8 mouse cellular contexts compared by ENCODE assay signal in genomic region chr4:132922061-132922530, GRCm38 (mm10). TPM values are rescaled to one million over a fixed set of nuclear protein-coding genes. Genes with fewer than 3 reads are reported as not detected.
A peak's percentile ranks its signal among the peaks of the same experiment; 100 is the strongest.
DNase-seq lines count a peak whose midpoint lies in the region; ATAC-seq and TF ChIP-seq lines count a peak whose summit lies in the region.

No protein-coding gene starts in this region.

- peaks cover 67% of the 10 kb centered on the region for H3K4me1 ChIP-seq in E14TG2a.4 (replicated peaks; ENCODE audit: low read depth, low read length)
- no peaks in the 10 kb centered on the region for H3K4me1 ChIP-seq in embryonic facial prominence, embryonic 11.5 days (ENCODE audit: control insufficient read depth, insufficient read depth, low read length)
- H3K4me1 ChIP-seq in hindbrain, embryonic 10.5 days (replicated peaks): peaks cover 28% of the 10 kb centered on the region
- peaks cover 4% of the 10 kb centered on the region; the same call in 1 of the 2 replicates for H3K4me1 ChIP-seq in lung, adult 2 months (ENCODE audit: control insufficient read depth, insufficient read depth, low read length)
- peaks cover 2% of the 10 kb centered on the region; the same call in 1 of the 2 replicates for H3K4me1 ChIP-seq in olfactory bulb, adult 2 months (ENCODE audit: control insufficient read depth, insufficient read depth, low read length)

- 0% methylated on average over 48 of the region's 50 CpGs for WGBS in embryonic facial prominence, embryonic 11.5 days
- under 1% methylated on average over 50 of the region's 50 CpGs for WGBS in hindbrain, embryonic 10.5 days
- under 1% methylated on average over 50 of the region's 50 CpGs for WGBS in lung, adult 2 months
- under 1% methylated on average over 50 of the region's 50 CpGs for WGBS in olfactory bulb, adult 2 months

- peak; percentile 34 for DNase-seq in heart, adult 8-10 months (ENCODE audit: low spot score)
- DNase-seq in heart, adult 11 months: no peak
- peak; percentile 50 for DNase-seq in embryonic facial prominence, embryonic 11.5 days (ENCODE audit: low spot score)
- no peak for DNase-seq in hindbrain, embryonic 10.5 days (ENCODE audit: low spot score)
- no peak for DNase-seq in lung, adult 2 months
- no peak for DNase-seq in cerebellum, adult 8-10 months

- H3K9ac ChIP-seq in embryonic facial prominence, embryonic 11.5 days (replicated peaks; ENCODE audit: low read length): peak overlapping the region; percentile 72

- peaks cover 22% of the 10 kb centered on the region for H3K36me3 ChIP-seq in E14TG2a.4 (ENCODE audit: insufficient read depth, low read length)
- H3K36me3 ChIP-seq in embryonic facial prominence, embryonic 11.5 days (replicated peaks; ENCODE audit: control insufficient read depth, insufficient read depth, low read depth, low read length): no peaks in the 10 kb centered on the region; the same call in 1 of the 2 replicates
- peaks cover 31% of the 10 kb centered on the region for H3K36me3 ChIP-seq in hindbrain, embryonic 10.5 days

- H3K9me3 ChIP-seq in E14TG2a.4 (ENCODE audit: low read length): no peaks in the 10 kb centered on the region
- no peaks in the 10 kb centered on the region for H3K9me3 ChIP-seq in embryonic facial prominence, embryonic 11.5 days (replicated peaks; ENCODE audit: control insufficient read depth, low read length)
- no peaks in the 10 kb centered on the region for H3K9me3 ChIP-seq in hindbrain, embryonic 10.5 days

- H3K27ac ChIP-seq in embryonic facial prominence, embryonic 11.5 days (replicated peaks; ENCODE audit: low read depth, low read length): 0 out of 2 replicates have a peak overlapping the region, but pooled peaks have one; percentile 29
- H3K27ac ChIP-seq in hindbrain, embryonic 10.5 days: peak overlapping the region; percentile 93
- H3K27ac ChIP-seq in olfactory bulb, adult 2 months (ENCODE audit: insufficient read depth, low read depth, low read length): peak overlapping the region; percentile 91

- H3K27me3 ChIP-seq in E14TG2a.4 (ENCODE audit: insufficient read depth, low read length): no peaks in the 10 kb centered on the region
- H3K27me3 ChIP-seq in embryonic facial prominence, embryonic 11.5 days (ENCODE audit: control insufficient read depth, insufficient read depth, low read length): no peaks in the 10 kb centered on the region
- H3K27me3 ChIP-seq in hindbrain, embryonic 10.5 days (ENCODE audit: insufficient read depth, poor library complexity, severe bottlenecking): no peaks in the 10 kb centered on the region

- peak overlapping the region; percentile 69 for H3K4me2 ChIP-seq in embryonic facial prominence, embryonic 11.5 days (ENCODE audit: low read depth, low read length)

- TF ChIP-seq CTCF in E14TG2a.4 (conservative IDR thresholded peaks at IDR 0.05; ENCODE audit: low read length): no peak
- no peak for TF ChIP-seq CTCF in lung, adult 2 months (IDR thresholded peaks at IDR 0.05; ENCODE audit: insufficient read depth, low read length)
- TF ChIP-seq CTCF in olfactory bulb, adult 2 months (IDR thresholded peaks at IDR 0.05; ENCODE audit: insufficient read depth, low read depth, low read length): no peak; the same call in 1 of the 2 replicates

- TF ChIP-seq POLR2A in lung, adult 2 months (IDR thresholded peaks at IDR 0.05; ENCODE audit: borderline replicate concordance, extremely low read depth, low read depth, low read length): peak; percentile 57
- TF ChIP-seq POLR2A in olfactory bulb, adult 2 months (IDR thresholded peaks at IDR 0.05; ENCODE audit: insufficient read depth, low read depth, low read length): peak; percentile 71

- H3K4me3 ChIP-seq in E14TG2a.4 (replicated peaks; ENCODE audit: low read length): peak overlapping the region; percentile 99
- peak overlapping the region; percentile 85 for H3K4me3 ChIP-seq in embryonic facial prominence, embryonic 11.5 days (ENCODE audit: low read depth, low read length)
- H3K4me3 ChIP-seq in hindbrain, embryonic 10.5 days: peak overlapping the region; percentile 94
- peak overlapping the region; percentile 78 for H3K4me3 ChIP-seq in lung, adult 2 months (replicated peaks; ENCODE audit: extremely low read depth, low read depth, low read length)
- peak overlapping the region; percentile 89 for H3K4me3 ChIP-seq in olfactory bulb, adult 2 months (ENCODE audit: insufficient read depth, low read depth, low read length)

- ATAC-seq in embryonic facial prominence, embryonic 11.5 days (replicated peaks; ENCODE audit: insufficient number of reproducible peaks, low FRiP score, low TSS enrichment, low read depth): peak; percentile 76

RNA-seq across cellular contexts. Expression of gene Fam76a, which starts 0.3 kb away (rescaled TPM):
- 10 to 100 TPM; 35.4 to 43.7 (median 39.9) TPM for total RNA-seq in heart, adult 8-10 months (2022)
- 26.3 and 36.6 TPM in 2 replicates for polyA plus RNA-seq in embryonic facial prominence, embryonic 11.5 days (2014; fragmentation: Nextera tagmentation; extraction: Ambion mirVana)
- polyA plus RNA-seq in hindbrain, embryonic 10.5 days (2016; fragmentation: Nextera tagmentation; extraction: Ambion mirVana): 32.9 and 33.2 TPM in 2 replicates
- 19.2 and 21.9 TPM in 2 replicates for polyA plus RNA-seq in lung, adult 2 months (2012; rRNA removed)
- not detected in 2 replicates for polyA plus RNA-seq in olfactory bulb, adult 2 months (2012; ENCODE audit: insufficient read depth, insufficient read length, low replicate concordance, missing spikeins)

RNA-seq across cellular contexts. Expression of gene Stx12, which starts 37.8 kb away (rescaled TPM):
- 10 to 100 TPM; 33.9 to 34.3 (median 34.1) TPM for total RNA-seq in heart, adult 8-10 months (2022)
- 82.1 and 84.8 TPM in 2 replicates for polyA plus RNA-seq in embryonic facial prominence, embryonic 11.5 days (2014; fragmentation: Nextera tagmentation; extraction: Ambion mirVana)
- 64.4 and 74.5 TPM in 2 replicates for polyA plus RNA-seq in hindbrain, embryonic 10.5 days (2016; fragmentation: Nextera tagmentation; extraction: Ambion mirVana)
- polyA plus RNA-seq in lung, adult 2 months (2012; rRNA removed): 22.0 and 28.3 TPM in 2 replicates
- not detected in 2 replicates for polyA plus RNA-seq in olfactory bulb, adult 2 months (2012; ENCODE audit: insufficient read depth, insufficient read length, low replicate concordance, missing spikeins)

RNA-seq across cellular contexts. Expression of gene Fgr, which starts 51.8 kb away (rescaled TPM):
- total RNA-seq in heart, adult 8-10 months (2022): 1 to 10 TPM in 1 of 4 experiments, under 1 TPM in 3; 0.14 to 2.5 (median 0.49) TPM
- polyA plus RNA-seq in embryonic facial prominence, embryonic 11.5 days (2014; fragmentation: Nextera tagmentation; extraction: Ambion mirVana): 0.08 and 0.20 TPM in 2 replicates
- 0.14 TPM in 1 of 2 replicates, not detected in the other for polyA plus RNA-seq in hindbrain, embryonic 10.5 days (2016; fragmentation: Nextera tagmentation; extraction: Ambion mirVana)
- polyA plus RNA-seq in lung, adult 2 months (2012; rRNA removed): 10.7 and 19.1 TPM in 2 replicates
- polyA plus RNA-seq in olfactory bulb, adult 2 months (2012; ENCODE audit: insufficient read depth, insufficient read length, low replicate concordance, missing spikeins): not detected in 2 replicates

Comparison
In these comparisons a context has a peak if more than half of its experiments do, and no peak if none do; other contexts are left out.
1. DNase-seq: peak in heart, adult 8-10 months (single experiment) and embryonic facial prominence, embryonic 11.5 days (single experiment); none in heart, adult 11 months (single experiment), hindbrain, embryonic 10.5 days (single experiment), lung, adult 2 months (single experiment) and cerebellum, adult 8-10 months (single experiment).
2. H3K27ac ChIP-seq: peak in every context shown above with its lines; median percentile 93 in hindbrain, embryonic 10.5 days; 91 in olfactory bulb, adult 2 months; 29 in embryonic facial prominence, embryonic 11.5 days.
3. Peak in every context shown above with its lines, with median percentiles within 50 percentile points of each other: H3K4me3 ChIP-seq.